Mouse (Mus musculus) CH12.LX (cell line): ENCODE data around the gene Atp2b4. TPM values are rescaled to one million over a fixed set of nuclear protein-coding genes. Genes with fewer than 3 reads are reported as not detected.

Experiments
- DNase-seq: peaks from one replicate; pipeline ENCODE4 v3.0.0-alpha.2; 2013; ENCODE audit errors: extremely low read depth
- H3K27ac ChIP-seq: 2 replicates; pipeline ENCODE4 v1.5.1; 2012; ENCODE audit warnings: low read depth, mild to moderate bottlenecking, control low read depth, moderate library complexity; ENCODE audit not compliant: insufficient read depth
- H3K27me3 ChIP-seq: replicated peaks from 2 replicates; pipeline ENCODE3; 2012; ENCODE audit warnings: inconsistent platforms
- H3K36me3 ChIP-seq, 2 experiments: replicated peaks in 1 of 2; 2 replicates each; pipeline versions ENCODE3 to v1.6.1; 2012; ENCODE audit warnings: inconsistent platforms in 1 of 2, low read length in 1 of 2, mild to moderate bottlenecking in 1 of 2, mixed read lengths in 1 of 2, moderate library complexity in 1 of 2; ENCODE audit not compliant: control insufficient read depth in 1 of 2, insufficient read depth in 1 of 2
- H3K4me1 ChIP-seq, 2 experiments: 2 replicates each; pipeline ENCODE4 v1.6.1; 2012; ENCODE audit warnings: inconsistent platforms in 1 of 2, moderate library complexity in 1 of 2; ENCODE audit not compliant: insufficient read depth in 2 of 2, control insufficient read depth in 1 of 2
- H3K4me2 ChIP-seq: 2 replicates; pipeline ENCODE4 v1.6.1; 2012; ENCODE audit warnings: low read depth, mild to moderate bottlenecking, control low read depth; ENCODE audit not compliant: poor library complexity, insufficient read depth, severe bottlenecking
- H3K4me3 ChIP-seq, 3 experiments: fragments of 150-350 bp in 1 of 3; sonication (generic) in 1 of 3; replicated peaks in 1 of 3; 2 replicates each; pipeline versions ENCODE3 to v1.5.1; 2011 to 2012; ENCODE audit warnings: low read depth in 2 of 3, low read length in 2 of 3, mild to moderate bottlenecking in 2 of 3, moderate library complexity in 2 of 3, control low read depth in 1 of 3, improper control_type of control experiment in 1 of 3, inconsistent platforms in 1 of 3, mixed read lengths in 1 of 3; ENCODE audit not compliant: poor library complexity in 1 of 3
- H3K79me2 ChIP-seq: replicated peaks from 2 replicates; pipeline ENCODE4 v1.6.1; 2012; ENCODE audit warnings: mild to moderate bottlenecking, moderate library complexity; ENCODE audit not compliant: control insufficient read depth, poor library complexity, insufficient read depth, severe bottlenecking; ENCODE audit errors: extremely low read depth
- H3K9ac ChIP-seq: 2 replicates; pipeline ENCODE4 v1.6.1; 2012; ENCODE audit warnings: low read depth, mild to moderate bottlenecking, control low read depth, moderate library complexity; ENCODE audit not compliant: insufficient read depth
- H3K9me3 ChIP-seq: replicated peaks from 2 replicates; pipeline ENCODE3; 2012; ENCODE audit warnings: low read length, inconsistent platforms, mixed read lengths
- BHLHE40 ChIP-seq: IDR thresholded peaks from 2 replicates; pipeline ENCODE4 v1.6.1; 2011; ENCODE audit warnings: mild to moderate bottlenecking, low read depth, low read length, improper control_type of control experiment
- CHD1 ChIP-seq: IDR thresholded peaks from 2 replicates; pipeline ENCODE4 v1.6.1; 2012; ENCODE audit warnings: low read depth, low read length, improper control_type of control experiment, inconsistent platforms
- EP300 ChIP-seq: IDR thresholded peaks from 2 replicates; pipeline ENCODE4 v1.6.1; 2011; ENCODE audit warnings: low read length, improper control_type of control experiment
- ETS1 ChIP-seq: conservative IDR thresholded peaks from 2 replicates; pipeline ENCODE4 v1.6.1; 2012; ENCODE audit warnings: low read depth, mild to moderate bottlenecking, inconsistent platforms, low read length, improper control_type of control experiment, moderate library complexity
- MAFK ChIP-seq: IDR thresholded peaks from 2 replicates; pipeline ENCODE4 v1.6.1; 2011; ENCODE audit warnings: low read length, improper control_type of control experiment; ENCODE audit not compliant: insufficient replicate concordance
- MAX ChIP-seq: IDR thresholded peaks from 2 replicates; pipeline ENCODE4 v1.6.1; 2011; ENCODE audit warnings: low read length, improper control_type of control experiment
- MEF2A ChIP-seq: IDR thresholded peaks from 2 replicates; pipeline ENCODE4 v1.6.1; 2014; ENCODE audit warnings: low read depth, mild to moderate bottlenecking, inconsistent platforms, low read length, improper control_type of control experiment, borderline replicate concordance
- MYC ChIP-seq: IDR thresholded peaks from 2 replicates; pipeline ENCODE4 v1.6.1; 2011; ENCODE audit warnings: low read depth, mild to moderate bottlenecking, improper control_type of control experiment, low read length
- NELFE ChIP-seq: IDR thresholded peaks from 2 replicates; pipeline ENCODE4 v1.6.1; 2011; ENCODE audit warnings: low read depth, low read length, improper control_type of control experiment
- RCOR1 ChIP-seq: conservative IDR thresholded peaks from 2 replicates; pipeline ENCODE4 v1.6.1; 2012; ENCODE audit warnings: low read depth, mild to moderate bottlenecking, inconsistent platforms, low read length, improper control_type of control experiment
- SMC3 ChIP-seq: IDR thresholded peaks from 2 replicates; pipeline ENCODE4 v1.6.1; 2011; ENCODE audit warnings: low read depth, low read length, improper control_type of control experiment
- TBP ChIP-seq: conservative IDR thresholded peaks from 2 replicates; pipeline ENCODE4 v1.6.1; 2011; ENCODE audit warnings: low read depth, low read length, improper control_type of control experiment
- USF1 ChIP-seq: IDR thresholded peaks from 2 replicates; pipeline ENCODE4 v1.6.1; 2014; ENCODE audit warnings: low read depth, mild to moderate bottlenecking, inconsistent platforms, low read length, improper control_type of control experiment
- ZC3H11A ChIP-seq: IDR thresholded peaks from 2 replicates; pipeline ENCODE4 v1.6.1; 2012; ENCODE audit warnings: low read depth, mild to moderate bottlenecking, inconsistent platforms, low read length, improper control_type of control experiment
- ZNF384 ChIP-seq: IDR thresholded peaks from 2 replicates; pipeline ENCODE4 v1.6.1; 2012; ENCODE audit warnings: low read depth, low read length, improper control_type of control experiment, inconsistent platforms
- dilution Hi-C: fragments of 300-500 bp; cut with MboI; formaldehyde crosslinking; loops from 2 replicates; pipeline ENCODE4 v1.14.3; 2020; ENCODE audit warnings: low sequenced_read_pairs; ENCODE audit not compliant: extremely low pct_unique_long_range_greater_than_20kb, extremely low pct_ligation_motif_present
- in situ Hi-C: fragments of 300-500 bp; cut with MboI; formaldehyde crosslinking; loops from 3 replicates; pipeline ENCODE4 v1.14.3; 2019; ENCODE audit warnings: low sequenced_read_pairs, low pct_ligation_motif_present, low pct_unique_long_range_greater_than_20kb, mixed read lengths
- polyA plus RNA-seq: library from polyadenylated mRNA; unstranded; fragments of >175 nt; gene quantifications from 2 replicates; pipeline ENCODE4 v1.2.1, GENCODE M21; 2012; ENCODE audit warnings: low read depth; ENCODE audit not compliant: insufficient read length
- total RNA-seq, 2 experiments: library from RNA; depleted of rRNA; stranded (reverse); fragments of 300-350 nt in 1 of 2; fragments of >200 nt in 1 of 2; gene quantifications; 2 replicates each; pipeline ENCODE4 v1.2.3; 2012 to 2014

Gene Atp2b4
- total and polyA plus RNA-seq, 3 experiments = 6.9 to 18.4 (median 17.5) TPM

DNA sequence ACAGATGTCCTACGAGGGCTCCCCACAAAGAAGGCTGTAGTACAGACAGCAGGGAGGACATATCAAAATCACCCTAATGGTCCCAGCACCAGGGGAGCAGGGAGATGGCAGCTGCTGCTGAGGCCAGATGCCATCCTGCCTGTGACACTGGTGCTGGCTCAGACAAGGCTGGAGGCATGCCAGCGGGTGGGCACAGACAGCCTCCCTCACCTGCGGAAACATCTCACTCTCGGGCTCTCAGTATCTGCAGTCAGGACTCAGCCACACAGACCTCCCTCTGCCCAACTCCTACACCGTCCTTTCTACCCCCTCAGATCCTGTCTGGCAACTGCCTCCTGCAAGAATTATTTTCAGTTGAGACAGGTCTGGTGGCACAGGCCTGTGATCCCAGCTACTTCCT is 12.0 kb downstream of the Atp2b4 start:
- Histone ChIP-seq H3K9me3 (no peaks in the 10 kb centered on the region), H3K36me3 (peaks cover 0 to 3% of the 10 kb centered on the region in 2 experiments), H3K4me3 (no peak overlapping the region), H3K27me3 (no peaks in the 10 kb centered on the region), H3K27ac (no peak overlapping the region), H3K4me2 (no peak overlapping the region), H3K4me1 (peaks cover 0 to 14% of the 10 kb centered on the region in 2 experiments; a peak in 3 of 4 replicates), H3K9ac (no peak overlapping the region), H3K79me2 (no peaks in the 10 kb centered on the region)
- DNase-seq = no peak
- TF ChIP-seq TBP (no peak), CHD1 (no peak), ZC3H11A (no peak), MAFK (no peak), MYC (no peak), BHLHE40 (no peak), SMC3 (no peak), EP300 (no peak), MAX (no peak), MEF2A (no peak)
- in situ Hi-C loops (no loop called here), dilution Hi-C loops (no loop called here)

DNA sequence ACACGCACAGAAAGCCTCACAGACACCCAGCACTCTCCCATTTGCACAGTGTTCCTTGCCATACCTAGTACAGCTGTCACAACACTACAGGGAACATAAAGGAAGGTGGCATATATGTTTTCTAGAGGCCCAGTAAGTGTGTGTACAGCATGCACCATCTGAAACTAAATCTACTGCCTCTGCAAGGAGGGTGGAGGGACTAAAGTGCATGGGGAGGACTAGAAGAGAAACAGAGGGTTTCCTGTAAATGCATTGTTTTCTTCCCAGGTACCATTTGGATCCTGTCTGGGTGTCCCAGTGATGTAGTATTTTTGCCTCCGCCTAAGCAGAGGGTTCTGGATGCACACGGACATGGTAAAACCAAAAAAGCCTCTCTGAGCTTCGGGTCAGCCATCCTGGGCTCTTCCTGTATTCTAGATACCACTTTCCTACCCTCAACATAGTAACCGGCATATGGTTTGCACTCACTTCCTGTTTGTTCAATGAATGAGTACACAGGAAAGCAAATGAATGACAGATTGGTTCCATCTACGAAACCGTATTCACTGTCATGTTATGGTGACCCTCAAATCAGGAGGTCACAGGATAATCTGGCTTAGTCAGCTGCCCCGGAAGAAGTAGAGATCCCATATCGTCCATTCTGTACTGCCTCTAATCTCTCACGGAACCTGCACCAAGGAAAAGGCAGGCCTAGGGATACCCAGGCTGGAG is 13.2 kb downstream of the Atp2b4 start:
- TF ChIP-seq RCOR1 = no peak
- no peak for TF ChIP-seq MAFK
- TF ChIP-seq USF1 = no peak
- TF ChIP-seq NELFE = no peak
- no peak for TF ChIP-seq ZNF384
- TF ChIP-seq ETS1 = no peak
- dilution Hi-C loops = no loop called here
- H3K36me3 ChIP-seq = peaks cover 0 to 3% of the 10 kb centered on the region in 2 experiments

More for the DNA sequence above, 13.2 kb downstream of the Atp2b4 start:
- peaks cover 0 to 3% of the 10 kb centered on the region in 2 experiments; a peak in 1 of 4 replicates for H3K4me1 ChIP-seq
- no peaks in the 10 kb centered on the region for H3K9me3 ChIP-seq
- no peak overlapping the region for H3K4me2 ChIP-seq
- H3K27ac ChIP-seq = no peak overlapping the region
- no peaks in the 10 kb centered on the region for H3K79me2 ChIP-seq
- H3K27me3 ChIP-seq = no peaks in the 10 kb centered on the region
- no peak overlapping the region for H3K9ac ChIP-seq
- in situ Hi-C loops = no loop called here
- DNase-seq = no peak
- no peak overlapping the region for H3K4me3 ChIP-seq
